Mouse (Mus musculus): ENCODE data around the gene Hapln2. TPM values are rescaled to one million over a fixed set of nuclear protein-coding genes. Genes with fewer than 3 reads are reported as not detected.

Hapln2 gene
- total RNA-seq, 1 experiment: not detected

GRCm38 (mm10) chr3:87983627-87984026 lies 43.8 kb downstream of the Hapln2 start:
- Histone ChIP-seq H3K4me3 (ENCODE audit: insufficient read depth in 1 of 2, low read depth in 1 of 2, low read length in 2 of 2, poor library complexity in 1 of 2, severe bottlenecking in 1 of 2) (no peak overlapping the region), H3K27ac (ENCODE audit: insufficient read depth, low read depth, low read length, poor library complexity, severe bottlenecking) (no peak overlapping the region), H3K9me3 (ENCODE audit: control insufficient read depth, insufficient read depth, low read depth, low read length) (no peaks in the 10 kb centered on the region), H3K36me3 (ENCODE audit: control insufficient read depth, insufficient read depth, low read length, poor library complexity, severe bottlenecking) (no peaks in the 10 kb centered on the region), H3K9ac (ENCODE audit: insufficient read depth, low read depth, low read length, poor library complexity, severe bottlenecking) (no peak overlapping the region), H3K4me1 (ENCODE audit: control insufficient read depth in 2 of 2, insufficient read depth in 2 of 2, low read length in 2 of 2, poor library complexity in 1 of 2) (peaks cover 2 to 23% of the 10 kb centered on the region in 2 experiments; a peak in 2 of 4 replicates)
- in situ Hi-C loops (cut with MboI; ENCODE audit: low sequenced_read_pairs in 2 of 2, unreplicated experiment in 2 of 2): no loop called here
- DNase-seq (ENCODE audit: low read depth, low spot score): no peak
- TF ChIP-seq CHD2 (IDR thresholded peaks at IDR 0.05; ENCODE audit: low read depth, low read length) (no peak), HCFC1 (IDR thresholded peaks at IDR 0.05; ENCODE audit: borderline replicate concordance, insufficient read depth, low read length) (no peak), MAFK (IDR thresholded peaks at IDR 0.05; ENCODE audit: insufficient read depth, low read depth, low read length) (no peak), ZC3H11A (IDR thresholded peaks at IDR 0.05; ENCODE audit: borderline replicate concordance, low read depth, low read length) (no peak), ZNF384 (IDR thresholded peaks at IDR 0.05; ENCODE audit: low read depth, low read length) (no peak)

GRCm38 (mm10) chr3:87982836-87983601 lies 44.4 kb downstream of the Hapln2 start:
- in situ Hi-C loops (cut with MboI; ENCODE audit: low sequenced_read_pairs in 2 of 2, unreplicated experiment in 2 of 2): no loop called here
- Histone ChIP-seq H3K27ac (ENCODE audit: insufficient read depth, low read depth, low read length, poor library complexity, severe bottlenecking) (no peak overlapping the region), H3K9ac (ENCODE audit: insufficient read depth, low read depth, low read length, poor library complexity, severe bottlenecking) (no peak overlapping the region), H3K4me3 (ENCODE audit: insufficient read depth in 1 of 2, low read depth in 1 of 2, low read length in 2 of 2, poor library complexity in 1 of 2, severe bottlenecking in 1 of 2) (0 out of 4 replicates have a peak overlapping the region, but pooled peaks of 1 of the 2 experiments have one; percentile 21), H3K4me1 (ENCODE audit: control insufficient read depth in 2 of 2, insufficient read depth in 2 of 2, low read length in 2 of 2, poor library complexity in 1 of 2) (peaks cover 2 to 21% of the 10 kb centered on the region in 2 experiments; a peak in 2 of 4 replicates), H3K9me3 (ENCODE audit: control insufficient read depth, insufficient read depth, low read depth, low read length) (no peaks in the 10 kb centered on the region), H3K36me3 (ENCODE audit: control insufficient read depth, insufficient read depth, low read length, poor library complexity, severe bottlenecking) (no peaks in the 10 kb centered on the region)
- no peak for DNase-seq (ENCODE audit: low read depth, low spot score)
- no peak for TF ChIP-seq CHD2 (IDR thresholded peaks at IDR 0.05; ENCODE audit: low read depth, low read length)
- TF ChIP-seq ZC3H11A (IDR thresholded peaks at IDR 0.05; ENCODE audit: borderline replicate concordance, low read depth, low read length): no peak
- TF ChIP-seq HCFC1 (IDR thresholded peaks at IDR 0.05; ENCODE audit: borderline replicate concordance, insufficient read depth, low read length): no peak
- TF ChIP-seq ZNF384 (IDR thresholded peaks at IDR 0.05; ENCODE audit: low read depth, low read length): no peak
- no peak for TF ChIP-seq MAFK (IDR thresholded peaks at IDR 0.05; ENCODE audit: insufficient read depth, low read depth, low read length)

- Histone ChIP-seq H3K4me1 (ENCODE audit: control insufficient read depth in 2 of 2, insufficient read depth in 2 of 2, low read length in 2 of 2, poor library complexity in 1 of 2) (peaks cover 2 to 17% of the 10 kb centered on the region in 2 experiments; a peak in 2 of 4 replicates), H3K9ac (ENCODE audit: insufficient read depth, low read depth, low read length, poor library complexity, severe bottlenecking) (no peak overlapping the region), H3K27ac (ENCODE audit: insufficient read depth, low read depth, low read length, poor library complexity, severe bottlenecking) (no peak overlapping the region), H3K36me3 (ENCODE audit: control insufficient read depth, insufficient read depth, low read length, poor library complexity, severe bottlenecking) (no peaks in the 10 kb centered on the region), H3K9me3 (ENCODE audit: control insufficient read depth, insufficient read depth, low read depth, low read length) (no peaks in the 10 kb centered on the region), H3K4me3 (ENCODE audit: insufficient read depth in 1 of 2, low read depth in 1 of 2, low read length in 2 of 2, poor library complexity in 1 of 2, severe bottlenecking in 1 of 2) (0 out of 4 replicates have a peak overlapping the region, but pooled peaks of 1 of the 2 experiments have one; percentile 21)
- in situ Hi-C loops (cut with MboI; ENCODE audit: low sequenced_read_pairs in 2 of 2, unreplicated experiment in 2 of 2): no loop called here
- DNase-seq (ENCODE audit: low read depth, low spot score): no peak
- TF ChIP-seq CHD2 (IDR thresholded peaks at IDR 0.05; ENCODE audit: low read depth, low read length) (no peak), ZC3H11A (IDR thresholded peaks at IDR 0.05; ENCODE audit: borderline replicate concordance, low read depth, low read length) (no peak), HCFC1 (IDR thresholded peaks at IDR 0.05; ENCODE audit: borderline replicate concordance, insufficient read depth, low read length) (no peak), ZNF384 (IDR thresholded peaks at IDR 0.05; ENCODE audit: low read depth, low read length) (no peak), MAFK (IDR thresholded peaks at IDR 0.05; ENCODE audit: insufficient read depth, low read depth, low read length) (no peak)
These were observed 45.2 kb downstream of the Hapln2 start for GRCm38 (mm10) chr3:87981894-87982835.

GRCm38 (mm10) chr3:87981214-87981760 lies 46.1 kb downstream of the Hapln2 start:
- in situ Hi-C loops (cut with MboI; ENCODE audit: low sequenced_read_pairs in 2 of 2, unreplicated experiment in 2 of 2): no loop called here
- peaks cover 2 to 12% of the 10 kb centered on the region in 2 experiments; a peak in 2 of 4 replicates for H3K4me1 ChIP-seq (ENCODE audit: control insufficient read depth in 2 of 2, insufficient read depth in 2 of 2, low read length in 2 of 2, poor library complexity in 1 of 2)
- H3K9ac ChIP-seq (ENCODE audit: insufficient read depth, low read depth, low read length, poor library complexity, severe bottlenecking): no peak overlapping the region
- H3K36me3 ChIP-seq (ENCODE audit: control insufficient read depth, insufficient read depth, low read length, poor library complexity, severe bottlenecking): no peaks in the 10 kb centered on the region
- no peak for TF ChIP-seq HCFC1 (IDR thresholded peaks at IDR 0.05; ENCODE audit: borderline replicate concordance, insufficient read depth, low read length)
- no peak for TF ChIP-seq MAFK (IDR thresholded peaks at IDR 0.05; ENCODE audit: insufficient read depth, low read depth, low read length)
- no peak for TF ChIP-seq ZNF384 (IDR thresholded peaks at IDR 0.05; ENCODE audit: low read depth, low read length)
- no peak for TF ChIP-seq ZC3H11A (IDR thresholded peaks at IDR 0.05; ENCODE audit: borderline replicate concordance, low read depth, low read length)
- no peak for TF ChIP-seq CHD2 (IDR thresholded peaks at IDR 0.05; ENCODE audit: low read depth, low read length)
- no peak overlapping the region for H3K27ac ChIP-seq (ENCODE audit: insufficient read depth, low read depth, low read length, poor library complexity, severe bottlenecking)
- H3K9me3 ChIP-seq (ENCODE audit: control insufficient read depth, insufficient read depth, low read depth, low read length): no peaks in the 10 kb centered on the region
- H3K4me3 ChIP-seq (ENCODE audit: insufficient read depth in 1 of 2, low read depth in 1 of 2, low read length in 2 of 2, poor library complexity in 1 of 2, severe bottlenecking in 1 of 2): no peak overlapping the region
- DNase-seq (ENCODE audit: low read depth, low spot score): no peak
